Mouse (Mus musculus): ENCODE data around the gene Gm3336. TPM values are rescaled to one million over a fixed set of nuclear protein-coding genes. Genes with fewer than 3 reads are reported as not detected.

Gm3336 gene
- polyA plus RNA-seq, 1 experiment from 2014 or later: not detected

Other genes starting within 250 kb of the Gm3336 start
- gene Klhl26, start 241.6 kb upstream of the Gm3336 start, polyA plus RNA-seq (2014; fragmentation: Nextera tagmentation; extraction: Ambion mirVana): 29.4 and 30.1 TPM in 2 replicates
- 144 and 200 TPM in 2 replicates for gene Tmem59l, start 231.2 kb upstream of the Gm3336 start, polyA plus RNA-seq (2014; fragmentation: Nextera tagmentation; extraction: Ambion mirVana)
- gene Crlf1, start 225.4 kb upstream of the Gm3336 start, polyA plus RNA-seq (2014; fragmentation: Nextera tagmentation; extraction: Ambion mirVana): 5.3 and 10.0 TPM in 2 replicates
- 152 and 172 TPM in 2 replicates for gene Rex1bd, start 211.8 kb upstream of the Gm3336 start, polyA plus RNA-seq (2014; fragmentation: Nextera tagmentation; extraction: Ambion mirVana)
- gene Uba52, start 207.7 kb upstream of the Gm3336 start, polyA plus RNA-seq (2014; fragmentation: Nextera tagmentation; extraction: Ambion mirVana): 734 and 750 TPM in 2 replicates
- 303 and 336 TPM in 2 replicates for gene Fkbp8, start 190.8 kb upstream of the Gm3336 start, polyA plus RNA-seq (2014; fragmentation: Nextera tagmentation; extraction: Ambion mirVana)
- 50.2 and 51.9 TPM in 2 replicates for gene Kxd1, start 190.6 kb upstream of the Gm3336 start, polyA plus RNA-seq (2014; fragmentation: Nextera tagmentation; extraction: Ambion mirVana)
- gene Ell, start 179.1 kb upstream of the Gm3336 start, polyA plus RNA-seq (2014; fragmentation: Nextera tagmentation; extraction: Ambion mirVana): 16.7 and 17.8 TPM in 2 replicates
- 65.5 and 73.3 TPM in 2 replicates for gene Isyna1, start 124.2 kb upstream of the Gm3336 start, polyA plus RNA-seq (2014; fragmentation: Nextera tagmentation; extraction: Ambion mirVana)
- gene Ssbp4, start 109.7 kb upstream of the Gm3336 start, polyA plus RNA-seq (2014; fragmentation: Nextera tagmentation; extraction: Ambion mirVana): 163 and 240 TPM in 2 replicates
- gene Lrrc25, start 102.4 kb upstream of the Gm3336 start, polyA plus RNA-seq (2014; fragmentation: Nextera tagmentation; extraction: Ambion mirVana): 0.20 and 1.8 TPM in 2 replicates
- 0.54 TPM in 1 of 2 replicates, not detected in the other for gene Gdf15, start 86.1 kb upstream of the Gm3336 start, polyA plus RNA-seq (2014; fragmentation: Nextera tagmentation; extraction: Ambion mirVana)
- 74.5 and 85.2 TPM in 2 replicates for gene Pgpep1, start 58.2 kb upstream of the Gm3336 start, polyA plus RNA-seq (2014; fragmentation: Nextera tagmentation; extraction: Ambion mirVana)
- gene Lsm4, start 45.3 kb upstream of the Gm3336 start, polyA plus RNA-seq (2014; fragmentation: Nextera tagmentation; extraction: Ambion mirVana): 193 and 194 TPM in 2 replicates
- 115 and 119 TPM in 2 replicates for gene Jund, start 19.6 kb upstream of the Gm3336 start, polyA plus RNA-seq (2014; fragmentation: Nextera tagmentation; extraction: Ambion mirVana)
- 0.13 TPM in 1 of 2 replicates, not detected in the other for gene Iqcn, start 15.1 kb upstream of the Gm3336 start, polyA plus RNA-seq (2014; fragmentation: Nextera tagmentation; extraction: Ambion mirVana)
- gene Pde4c, start 5.2 kb downstream of the Gm3336 start, polyA plus RNA-seq (2014; fragmentation: Nextera tagmentation; extraction: Ambion mirVana): 0.10 and 0.27 TPM in 2 replicates
- 570 and 690 TPM in 2 replicates for gene Rab3a, start 36.1 kb downstream of the Gm3336 start, polyA plus RNA-seq (2014; fragmentation: Nextera tagmentation; extraction: Ambion mirVana)
- 36.5 and 41.2 TPM in 2 replicates for gene Mpv17l2, start 42.4 kb downstream of the Gm3336 start, polyA plus RNA-seq (2014; fragmentation: Nextera tagmentation; extraction: Ambion mirVana)
- gene Pik3r2, start 58.2 kb downstream of the Gm3336 start, polyA plus RNA-seq (2014; fragmentation: Nextera tagmentation; extraction: Ambion mirVana): 72.2 and 75.6 TPM in 2 replicates
- 20.2 and 23.4 TPM in 2 replicates for gene Mast3, start 86.5 kb downstream of the Gm3336 start, polyA plus RNA-seq (2014; fragmentation: Nextera tagmentation; extraction: Ambion mirVana)
- not detected in 2 replicates for gene Il12rb1, start 89.9 kb downstream of the Gm3336 start, polyA plus RNA-seq (2014; fragmentation: Nextera tagmentation; extraction: Ambion mirVana)
- gene Arrdc2, start 121.2 kb downstream of the Gm3336 start, polyA plus RNA-seq (2014; fragmentation: Nextera tagmentation; extraction: Ambion mirVana): 8.9 and 9.3 TPM in 2 replicates
- gene Kcnn1, start 144.7 kb downstream of the Gm3336 start, polyA plus RNA-seq (2014; fragmentation: Nextera tagmentation; extraction: Ambion mirVana): 12.6 and 13.0 TPM in 2 replicates
- gene Ccdc124, start 155.4 kb downstream of the Gm3336 start, polyA plus RNA-seq (2014; fragmentation: Nextera tagmentation; extraction: Ambion mirVana): 155 and 159 TPM in 2 replicates
- 1.7 and 2.6 TPM in 2 replicates for gene Slc5a5, start 174.2 kb downstream of the Gm3336 start, polyA plus RNA-seq (2014; fragmentation: Nextera tagmentation; extraction: Ambion mirVana)
- gene Rpl18a, start 178.9 kb downstream of the Gm3336 start, polyA plus RNA-seq (2014; fragmentation: Nextera tagmentation; extraction: Ambion mirVana): 2,427 and 2,505 TPM in 2 replicates
- gene Map1s, start 187.4 kb downstream of the Gm3336 start, polyA plus RNA-seq (2014; fragmentation: Nextera tagmentation; extraction: Ambion mirVana): 50.1 and 54.8 TPM in 2 replicates